9 mouse cellular contexts compared by ENCODE assay signal in genomic region chr7:135888598-135888997, GRCm38 (mm10).
DNase-seq lines count a peak whose midpoint lies in the region; ATAC-seq and TF ChIP-seq lines count a peak whose summit lies in the region.
"Had no signal": no experiment of that assay in that cellular context is flagged by ENCODE, and none has a peak within 500 bp of the region (broad histone marks: within the 10 kb centered on the region; RNA-seq: fewer than 3 reads in every experiment).

No protein-coding gene starts in this region.

- WGBS in kidney, embryonic 14.5 days, result 18% methylated on average over 3 of the region's 3 CpGs
- WGBS in embryonic facial prominence, embryonic 13.5 days, result 22% methylated on average over 3 of the region's 3 CpGs
- WGBS in hindbrain, embryonic 11.5 days, result 22% methylated on average over 3 of the region's 3 CpGs
- WGBS in midbrain, embryonic 15.5 days, result 18% methylated on average over 3 of the region's 3 CpGs
- WGBS in lung, adult 2 months, result 50% methylated on average over 3 of the region's 3 CpGs

- no peak for TF ChIP-seq CTCF in lung, adult 2 months (IDR thresholded peaks at IDR 0.05; ENCODE audit: insufficient read depth, low read length)

- H3K27ac ChIP-seq in kidney, embryonic 14.5 days (ENCODE audit: low read depth, low read length), result no peak overlapping the region
- no peak overlapping the region for H3K27ac ChIP-seq in embryonic facial prominence, embryonic 13.5 days
- peak overlapping the region; percentile 74 for H3K27ac ChIP-seq in hindbrain, embryonic 11.5 days (ENCODE audit: low read depth, low read length)
- H3K27ac ChIP-seq in midbrain, embryonic 15.5 days, result no peak overlapping the region

- H3K27me3 ChIP-seq in kidney, embryonic 14.5 days (ENCODE audit: control insufficient read depth, insufficient read depth, low read length), result no peaks in the 10 kb centered on the region
- H3K27me3 ChIP-seq in embryonic facial prominence, embryonic 13.5 days, result no peaks in the 10 kb centered on the region
- H3K27me3 ChIP-seq in hindbrain, embryonic 11.5 days (ENCODE audit: control insufficient read depth, insufficient read depth, low read length), result no peaks in the 10 kb centered on the region
- H3K27me3 ChIP-seq in midbrain, embryonic 15.5 days (replicated peaks), result no peaks in the 10 kb centered on the region

- H3K9me3 ChIP-seq in kidney, embryonic 14.5 days (ENCODE audit: control insufficient read depth, low read length), result no peaks in the 10 kb centered on the region
- no peaks in the 10 kb centered on the region for H3K9me3 ChIP-seq in embryonic facial prominence, embryonic 13.5 days
- H3K9me3 ChIP-seq in hindbrain, embryonic 11.5 days (ENCODE audit: control insufficient read depth, low read length), result no peaks in the 10 kb centered on the region
- H3K9me3 ChIP-seq in midbrain, embryonic 15.5 days, result no peaks in the 10 kb centered on the region

- H3K36me3 ChIP-seq in kidney, embryonic 14.5 days (ENCODE audit: control insufficient read depth, insufficient read depth, low read length), result no peaks in the 10 kb centered on the region
- H3K36me3 ChIP-seq in embryonic facial prominence, embryonic 13.5 days, result no peaks in the 10 kb centered on the region
- no peaks in the 10 kb centered on the region for H3K36me3 ChIP-seq in hindbrain, embryonic 11.5 days (ENCODE audit: control insufficient read depth, insufficient read depth, low read length)
- no peaks in the 10 kb centered on the region for H3K36me3 ChIP-seq in midbrain, embryonic 15.5 days (replicated peaks)

- H3K9ac ChIP-seq in kidney, embryonic 14.5 days (ENCODE audit: low read depth, low read length), result peak overlapping the region; percentile 38; the same call in 1 of the 2 replicates
- no peak overlapping the region for H3K9ac ChIP-seq in embryonic facial prominence, embryonic 13.5 days
- 0 out of 2 replicates have a peak overlapping the region, but pooled peaks have one; percentile 36 for H3K9ac ChIP-seq in hindbrain, embryonic 11.5 days (ENCODE audit: low read depth, low read length)
- H3K9ac ChIP-seq in midbrain, embryonic 15.5 days, result no peak overlapping the region
- H3K9ac ChIP-seq: lung, embryonic 14.5 days had no signal

- TF ChIP-seq POLR2A in lung, adult 2 months (IDR thresholded peaks at IDR 0.05; ENCODE audit: borderline replicate concordance, extremely low read depth, low read depth, low read length), result no peak

- peaks cover 9% of the 10 kb centered on the region for H3K4me1 ChIP-seq in kidney, embryonic 14.5 days (ENCODE audit: control insufficient read depth, insufficient read depth, low read length)
- H3K4me1 ChIP-seq in embryonic facial prominence, embryonic 13.5 days, result peaks cover 26% of the 10 kb centered on the region
- no peaks in the 10 kb centered on the region; the same call in 1 of the 2 replicates for H3K4me1 ChIP-seq in hindbrain, embryonic 11.5 days (replicated peaks; ENCODE audit: control insufficient read depth, insufficient read depth, low read length)
- peaks cover 12% of the 10 kb centered on the region for H3K4me1 ChIP-seq in midbrain, embryonic 15.5 days
- H3K4me1 ChIP-seq in lung, adult 2 months (ENCODE audit: control insufficient read depth, insufficient read depth, low read length), result no peaks in the 10 kb centered on the region

- no peak for DNase-seq in kidney, postnatal 25 days
- DNase-seq in hindbrain, embryonic 11.5 days (ENCODE audit: low spot score), result no peak
- DNase-seq in lung, adult 2 months, result no peak
- DNase-seq: layer of hippocampus, adult 9-11 months had no signal

- peak overlapping the region; percentile 34; the same call in 1 of the 2 replicates for H3K4me2 ChIP-seq in kidney, embryonic 14.5 days (replicated peaks; ENCODE audit: low read depth, low read length)
- H3K4me2 ChIP-seq in embryonic facial prominence, embryonic 13.5 days, result peak overlapping the region; percentile 42
- peak overlapping the region; percentile 20; the same call in 1 of the 2 replicates for H3K4me2 ChIP-seq in hindbrain, embryonic 11.5 days (replicated peaks; ENCODE audit: low read depth, low read length)
- H3K4me2 ChIP-seq in midbrain, embryonic 15.5 days, result peak overlapping the region; percentile 29

- H3K4me3 ChIP-seq in kidney, embryonic 14.5 days (ENCODE audit: low read length), result no peak overlapping the region
- no peak overlapping the region for H3K4me3 ChIP-seq in embryonic facial prominence, embryonic 13.5 days
- H3K4me3 ChIP-seq in hindbrain, embryonic 11.5 days (ENCODE audit: low read depth, low read length), result no peak overlapping the region
- H3K4me3 ChIP-seq in midbrain, embryonic 15.5 days, result no peak overlapping the region
- no peak overlapping the region for H3K4me3 ChIP-seq in lung, adult 2 months (replicated peaks; ENCODE audit: extremely low read depth, low read depth, low read length)

- peak; percentile 17 for ATAC-seq in kidney, embryonic 14.5 days (ENCODE audit: low FRiP score, low TSS enrichment)
- ATAC-seq in embryonic facial prominence, embryonic 13.5 days (ENCODE audit: insufficient number of reproducible peaks, insufficient read depth, low FRiP score, low TSS enrichment, low read depth), result no peak
- peak; percentile 40 for ATAC-seq in hindbrain, embryonic 11.5 days (ENCODE audit: low FRiP score)
- ATAC-seq in midbrain, embryonic 15.5 days (replicated peaks), result peak; percentile 48; the same call in 1 of the 2 replicates
- no peak for ATAC-seq in CD4-positive, CD25-positive, alpha-beta regulatory T cell, adult 4 months

Comparison
In these comparisons a context has a peak if more than half of its experiments do, and no peak if none do; other contexts are left out.
1. ATAC-seq: peak in kidney, embryonic 14.5 days (single experiment), hindbrain, embryonic 11.5 days (single experiment) and midbrain, embryonic 15.5 days (single experiment); none in embryonic facial prominence, embryonic 13.5 days (single experiment) and CD4-positive, CD25-positive, alpha-beta regulatory T cell, adult 4 months (single experiment).
2. H3K9ac ChIP-seq: peak in kidney, embryonic 14.5 days (single experiment) and hindbrain, embryonic 11.5 days (single experiment); none in embryonic facial prominence, embryonic 13.5 days (single experiment) and midbrain, embryonic 15.5 days (single experiment).
3. Peak in every context shown above with its lines, with median percentiles within 50 percentile points of each other: H3K4me2 ChIP-seq.